Mouse (Mus musculus): Measurements from ENCODE around the gene Ankrd44. TPM values are rescaled to one million over a fixed set of nuclear protein-coding genes. Genes with fewer than 3 reads are reported as not detected.

Ankrd44 gene
- polyA plus RNA-seq, 1 experiment from 2014 or later: 10.5 TPM

- Histone ChIP-seq H3K4me1 (ENCODE audit: control insufficient read depth in 2 of 2, insufficient read depth in 2 of 2, low read length in 2 of 2) (peaks cover 15 to 17% of the 10 kb centered on the region in 2 experiments), H3K4me2 (ENCODE audit: low read length) (no peak overlapping the region), H3K36me3 (ENCODE audit: control insufficient read depth, insufficient read depth, low read length) (no peaks in the 10 kb centered on the region), H3K9me3 (ENCODE audit: control insufficient read depth, low read length) (no peaks in the 10 kb centered on the region), H3K9ac (ENCODE audit: low read length) (no peak overlapping the region), H3K27me3 (ENCODE audit: control insufficient read depth, insufficient read depth, low read length) (no peaks in the 10 kb centered on the region), H3K27ac (replicated peaks in 1 of 2; ENCODE audit: control insufficient read depth in 1 of 2, insufficient read depth in 1 of 2, low read depth in 2 of 2, low read length in 2 of 2) (no peak overlapping the region), H3K4me3 (ENCODE audit: control insufficient read depth in 1 of 2, insufficient read depth in 1 of 2, low read depth in 1 of 2, low read length in 2 of 2) (no peak overlapping the region)
- WGBS: 84% methylated on average over 6 of the region's 6 CpGs
- ATAC-seq (ENCODE audit: insufficient number of reproducible peaks, insufficient read depth, low FRiP score, low read depth): no peak
Observed at GRCm38 (mm10) chr1:54833221-54833620, 93.0 kb downstream of the Ankrd44 start.

GRCm38 (mm10) chr1:54832765-54833164 lies 93.4 kb downstream of the Ankrd44 start:
- Histone ChIP-seq H3K36me3 (ENCODE audit: control insufficient read depth, insufficient read depth, low read length) (no peaks in the 10 kb centered on the region), H3K4me3 (ENCODE audit: control insufficient read depth in 1 of 2, insufficient read depth in 1 of 2, low read depth in 1 of 2, low read length in 2 of 2) (no peak overlapping the region), H3K27ac (replicated peaks in 1 of 2; ENCODE audit: control insufficient read depth in 1 of 2, insufficient read depth in 1 of 2, low read depth in 2 of 2, low read length in 2 of 2) (no peak overlapping the region), H3K4me1 (ENCODE audit: control insufficient read depth in 2 of 2, insufficient read depth in 2 of 2, low read length in 2 of 2) (peaks cover 11 to 15% of the 10 kb centered on the region in 2 experiments), H3K27me3 (ENCODE audit: control insufficient read depth, insufficient read depth, low read length) (no peaks in the 10 kb centered on the region), H3K9me3 (ENCODE audit: control insufficient read depth, low read length) (no peaks in the 10 kb centered on the region), H3K9ac (ENCODE audit: low read length) (no peak overlapping the region), H3K4me2 (ENCODE audit: low read length) (no peak overlapping the region)
- no peak for ATAC-seq (ENCODE audit: insufficient number of reproducible peaks, insufficient read depth, low FRiP score, low read depth)
- 0% methylated on average over 1 of the region's 1 CpGs for WGBS

DNA sequence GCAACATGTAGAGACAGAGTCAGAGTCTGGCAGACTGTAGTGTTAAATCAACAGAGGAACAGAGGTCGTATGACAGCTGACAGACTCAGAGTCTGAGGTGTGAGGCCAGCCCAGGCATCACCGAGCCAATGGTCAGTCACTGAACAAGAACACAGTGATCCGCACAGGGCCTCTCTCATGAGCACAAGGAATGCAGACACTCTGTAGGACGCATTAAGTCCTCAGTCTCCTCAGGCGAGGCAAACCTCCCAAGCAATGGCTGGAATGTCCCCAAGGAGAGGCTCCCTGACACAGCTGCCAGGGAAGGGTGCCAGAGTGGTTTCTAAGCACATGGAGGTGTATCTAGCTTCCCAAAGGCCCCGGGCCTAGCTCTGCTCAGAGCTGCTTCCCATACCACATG lies 96.0 kb downstream of the Ankrd44 start:
- H3K4me3 ChIP-seq (ENCODE audit: control insufficient read depth in 1 of 2, insufficient read depth in 1 of 2, low read depth in 1 of 2, low read length in 2 of 2): no peak overlapping the region
- peak; percentile 41; the same call in 1 of the 2 replicates for ATAC-seq (ENCODE audit: insufficient number of reproducible peaks, insufficient read depth, low FRiP score, low read depth)
- H3K27me3 ChIP-seq (ENCODE audit: control insufficient read depth, insufficient read depth, low read length): no peaks in the 10 kb centered on the region
- peak overlapping the region in 1 of 2 experiments; percentile 19; a peak in 2 of 4 replicates for H3K27ac ChIP-seq (replicated peaks in 1 of 2; ENCODE audit: control insufficient read depth in 1 of 2, insufficient read depth in 1 of 2, low read depth in 2 of 2, low read length in 2 of 2)
- H3K36me3 ChIP-seq (ENCODE audit: control insufficient read depth, insufficient read depth, low read length): no peaks in the 10 kb centered on the region
- no peak overlapping the region for H3K4me2 ChIP-seq (ENCODE audit: low read length)
- no peak overlapping the region for H3K9ac ChIP-seq (ENCODE audit: low read length)
- no peaks in the 10 kb centered on the region for H3K9me3 ChIP-seq (ENCODE audit: control insufficient read depth, low read length)
- peaks cover 24 to 38% of the 10 kb centered on the region in 2 experiments for H3K4me1 ChIP-seq (ENCODE audit: control insufficient read depth in 2 of 2, insufficient read depth in 2 of 2, low read length in 2 of 2)
- WGBS: 15% methylated on average over 6 of the region's 6 CpGs

DNA sequence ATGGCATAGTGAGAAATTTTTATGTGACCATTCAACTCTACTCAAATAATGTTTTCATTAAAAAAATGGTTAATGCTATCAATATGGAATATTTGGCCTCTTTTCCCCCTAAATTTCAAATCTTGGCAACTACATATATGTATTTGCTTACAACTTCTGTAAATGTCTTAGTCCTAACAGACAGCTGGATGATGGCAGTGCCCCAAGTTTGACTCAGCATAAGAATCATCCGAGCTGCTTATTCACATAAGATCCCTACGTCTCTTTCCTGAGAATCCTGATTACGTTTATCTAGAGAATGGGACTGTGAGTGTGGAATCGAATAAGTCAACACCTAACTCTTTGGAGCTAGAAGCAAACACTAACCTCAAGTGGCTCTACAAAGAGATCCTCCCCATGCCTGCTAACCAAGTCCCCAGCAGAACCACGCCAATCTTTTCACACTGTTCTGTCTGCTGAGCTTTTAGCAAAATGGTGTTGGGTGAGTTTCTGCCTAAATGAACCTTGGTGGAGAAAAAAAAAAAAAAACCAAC lies 96.4 kb downstream of the Ankrd44 start:
- Histone ChIP-seq H3K27me3 (ENCODE audit: control insufficient read depth, insufficient read depth, low read length) (no peaks in the 10 kb centered on the region), H3K4me3 (ENCODE audit: control insufficient read depth in 1 of 2, insufficient read depth in 1 of 2, low read depth in 1 of 2, low read length in 2 of 2) (no peak overlapping the region), H3K9me3 (ENCODE audit: control insufficient read depth, low read length) (no peaks in the 10 kb centered on the region), H3K4me2 (ENCODE audit: low read length) (no peak overlapping the region), H3K36me3 (ENCODE audit: control insufficient read depth, insufficient read depth, low read length) (no peaks in the 10 kb centered on the region), H3K9ac (ENCODE audit: low read length) (no peak overlapping the region), H3K27ac (replicated peaks in 1 of 2; ENCODE audit: control insufficient read depth in 1 of 2, insufficient read depth in 1 of 2, low read depth in 2 of 2, low read length in 2 of 2) (peak overlapping the region in 1 of 2 experiments; percentile 19; a peak in 2 of 4 replicates), H3K4me1 (ENCODE audit: control insufficient read depth in 2 of 2, insufficient read depth in 2 of 2, low read length in 2 of 2) (peaks cover 24 to 38% of the 10 kb centered on the region in 2 experiments)
- ATAC-seq (ENCODE audit: insufficient number of reproducible peaks, insufficient read depth, low FRiP score, low read depth): no peak
- WGBS: 31% methylated on average over 5 of the region's 5 CpGs

DNA sequence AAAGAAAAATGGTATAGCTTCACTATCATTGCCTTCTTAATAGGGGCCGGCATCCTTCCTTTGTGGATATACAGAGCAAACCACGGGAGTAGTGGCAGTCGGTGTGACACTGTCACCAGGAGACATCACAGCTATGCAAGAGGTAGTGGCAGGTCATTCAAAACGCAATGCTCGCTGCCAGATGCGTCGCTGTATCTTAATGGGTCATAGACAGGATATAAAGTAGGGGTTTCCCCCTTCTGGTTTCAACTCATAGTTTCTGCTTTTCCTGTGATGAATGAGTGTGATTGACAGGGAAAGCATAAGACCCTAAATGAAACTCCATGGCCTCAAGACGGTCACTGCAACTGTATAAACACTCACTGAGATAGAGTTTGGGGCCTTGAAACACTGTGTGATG lies 98.4 kb downstream of the Ankrd44 start:
- no peaks in the 10 kb centered on the region for H3K9me3 ChIP-seq (ENCODE audit: control insufficient read depth, low read length)
- 69% methylated on average over 8 of the region's 8 CpGs for WGBS
- H3K9ac ChIP-seq (ENCODE audit: low read length): no peak overlapping the region
- no peaks in the 10 kb centered on the region for H3K27me3 ChIP-seq (ENCODE audit: control insufficient read depth, insufficient read depth, low read length)
- ATAC-seq (ENCODE audit: insufficient number of reproducible peaks, insufficient read depth, low FRiP score, low read depth): no peak
- H3K27ac ChIP-seq (replicated peaks in 1 of 2; ENCODE audit: control insufficient read depth in 1 of 2, insufficient read depth in 1 of 2, low read depth in 2 of 2, low read length in 2 of 2): no peak overlapping the region
- no peak overlapping the region for H3K4me3 ChIP-seq (ENCODE audit: control insufficient read depth in 1 of 2, insufficient read depth in 1 of 2, low read depth in 1 of 2, low read length in 2 of 2)
- no peak overlapping the region for H3K4me2 ChIP-seq (ENCODE audit: low read length)
- H3K36me3 ChIP-seq (ENCODE audit: control insufficient read depth, insufficient read depth, low read length): no peaks in the 10 kb centered on the region
- peaks cover 24 to 38% of the 10 kb centered on the region in 2 experiments for H3K4me1 ChIP-seq (ENCODE audit: control insufficient read depth in 2 of 2, insufficient read depth in 2 of 2, low read length in 2 of 2)

GRCm38 (mm10) chr1:54827351-54827750 lies 98.8 kb downstream of the Ankrd44 start:
- H3K27ac ChIP-seq (replicated peaks in 1 of 2; ENCODE audit: control insufficient read depth in 1 of 2, insufficient read depth in 1 of 2, low read depth in 2 of 2, low read length in 2 of 2): peak overlapping the region in 1 of 2 experiments; percentile 82; a peak in 2 of 4 replicates
- WGBS: 70% methylated on average over 3 of the region's 3 CpGs
- H3K4me2 ChIP-seq (ENCODE audit: low read length): no peak overlapping the region
- no peak overlapping the region for H3K9ac ChIP-seq (ENCODE audit: low read length)
- no peaks in the 10 kb centered on the region for H3K27me3 ChIP-seq (ENCODE audit: control insufficient read depth, insufficient read depth, low read length)
- no peaks in the 10 kb centered on the region for H3K36me3 ChIP-seq (ENCODE audit: control insufficient read depth, insufficient read depth, low read length)
- no peak overlapping the region for H3K4me3 ChIP-seq (ENCODE audit: control insufficient read depth in 1 of 2, insufficient read depth in 1 of 2, low read depth in 1 of 2, low read length in 2 of 2)
- peaks cover 24 to 38% of the 10 kb centered on the region in 2 experiments for H3K4me1 ChIP-seq (ENCODE audit: control insufficient read depth in 2 of 2, insufficient read depth in 2 of 2, low read length in 2 of 2)
- no peaks in the 10 kb centered on the region for H3K9me3 ChIP-seq (ENCODE audit: control insufficient read depth, low read length)
- no peak for ATAC-seq (ENCODE audit: insufficient number of reproducible peaks, insufficient read depth, low FRiP score, low read depth)

GRCm38 (mm10) chr1:54826426-54826986 lies 99.7 kb downstream of the Ankrd44 start:
- H3K9me3 ChIP-seq (ENCODE audit: control insufficient read depth, low read length): no peaks in the 10 kb centered on the region
- ATAC-seq (ENCODE audit: insufficient number of reproducible peaks, insufficient read depth, low FRiP score, low read depth): peak; percentile 74
- peak overlapping the region; percentile 52 to 82 for H3K27ac ChIP-seq (replicated peaks in 1 of 2; ENCODE audit: control insufficient read depth in 1 of 2, insufficient read depth in 1 of 2, low read depth in 2 of 2, low read length in 2 of 2)
- H3K4me1 ChIP-seq (ENCODE audit: control insufficient read depth in 2 of 2, insufficient read depth in 2 of 2, low read length in 2 of 2): peaks cover 24 to 38% of the 10 kb centered on the region in 2 experiments
- H3K9ac ChIP-seq (ENCODE audit: low read length): no peak overlapping the region
- no peaks in the 10 kb centered on the region for H3K36me3 ChIP-seq (ENCODE audit: control insufficient read depth, insufficient read depth, low read length)
- peak overlapping the region; percentile 19; the same call in 1 of the 2 replicates for H3K4me2 ChIP-seq (ENCODE audit: low read length)
- no peaks in the 10 kb centered on the region for H3K27me3 ChIP-seq (ENCODE audit: control insufficient read depth, insufficient read depth, low read length)
- WGBS: 25% methylated on average over 4 of the region's 4 CpGs
- H3K4me3 ChIP-seq (ENCODE audit: control insufficient read depth in 1 of 2, insufficient read depth in 1 of 2, low read depth in 1 of 2, low read length in 2 of 2): no peak overlapping the region

All from heart, embryonic 14.5 days (tissue).